Mouse (Mus musculus) olfactory bulb, adult 2 months (tissue): ENCODE data around the gene Polr1d. TPM values are rescaled to one million over a fixed set of nuclear protein-coding genes. Genes with fewer than 3 reads are reported as not detected.

Experiments
- H3K27ac ChIP-seq: fragments of 200-500 bp; 2 replicates; pipeline ENCODE4 v1.5.1; 2012; ENCODE audit warnings: low read depth, low read length; ENCODE audit not compliant: insufficient read depth
- H3K4me1 ChIP-seq: fragments of 200-500 bp; 2 replicates; pipeline ENCODE4 v1.6.1; 2012; ENCODE audit warnings: low read length; ENCODE audit not compliant: control insufficient read depth, insufficient read depth
- H3K4me3 ChIP-seq: fragments of 200-500 bp; 2 replicates; pipeline ENCODE4 v1.5.1; 2012; ENCODE audit warnings: mild to moderate bottlenecking, low read depth, low read length, moderate library complexity; ENCODE audit not compliant: insufficient read depth
- CTCF ChIP-seq: fragments of 200-500 bp; IDR thresholded peaks from 2 replicates; pipeline ENCODE4 v1.5.1; 2012; ENCODE audit warnings: low read depth, mild to moderate bottlenecking, low read length, moderate library complexity; ENCODE audit not compliant: insufficient read depth
- POLR2A ChIP-seq: fragments of 200-500 bp; IDR thresholded peaks from 2 replicates; pipeline ENCODE4 v1.6.1; 2012; ENCODE audit warnings: mild to moderate bottlenecking, low read depth, low read length, moderate library complexity; ENCODE audit not compliant: insufficient read depth
- WGBS: fragments of 180-500 bp; shearing (Covaris S2); methylation state at CpG from one replicate; pipeline ENCODE4 v1.1.7; 2018; 5-methylcytosine and 5-hydroxymethylcytosine counted together
- polyA plus RNA-seq: library from polyadenylated mRNA; stranded (reverse); fragments of >200 nt; gene quantifications from 2 replicates; pipeline ENCODE4 v1.2.4, GENCODE M21; 2012; ENCODE audit warnings: low replicate concordance; ENCODE audit not compliant: missing spikeins, insufficient read depth, insufficient read length

Polr1d gene
- polyA plus RNA-seq, 1 experiment = not detected

GRCm38 (mm10) chr5:147090256-147090963 is 13.6 kb downstream of the Polr1d start:
- WGBS = 88% methylated on average over 11 of the region's 11 CpGs
- H3K4me1 ChIP-seq = peaks cover 1% of the 10 kb centered on the region; the same call in 1 of the 2 replicates
- no peak overlapping the region for H3K4me3 ChIP-seq
- no peak overlapping the region for H3K27ac ChIP-seq
- TF ChIP-seq POLR2A (no peak), CTCF (no peak)

DNA sequence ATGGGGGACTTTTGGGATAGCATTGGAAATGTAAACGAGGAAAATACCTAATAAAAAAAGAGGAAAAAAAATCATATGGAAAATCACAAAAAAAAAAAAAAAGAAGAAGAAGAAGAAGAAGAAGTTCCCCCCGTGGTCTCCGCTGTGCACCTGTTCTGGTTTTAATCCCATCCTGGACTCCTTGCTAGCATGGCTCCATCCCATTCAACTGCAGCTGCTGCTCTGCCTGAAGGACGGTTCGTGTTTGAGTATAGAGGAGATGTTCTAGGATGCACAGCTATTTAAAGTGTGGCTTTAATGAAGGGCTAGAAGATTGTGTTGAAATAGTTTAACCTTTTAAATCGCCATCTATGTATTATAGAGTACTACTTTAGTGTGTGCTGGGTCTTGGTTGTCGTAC is 15.6 kb downstream of the Polr1d start:
- Histone ChIP-seq H3K27ac (no peak overlapping the region), H3K4me3 (no peak overlapping the region), H3K4me1 (no peaks in the 10 kb centered on the region)
- 71% methylated on average over 7 of the region's 7 CpGs for WGBS
- TF ChIP-seq POLR2A (no peak), CTCF (no peak)

- Histone ChIP-seq H3K4me3 (no peak overlapping the region), H3K4me1 (no peaks in the 10 kb centered on the region), H3K27ac (no peak overlapping the region)
- WGBS = 85% methylated on average over 6 of the region's 6 CpGs
- TF ChIP-seq CTCF = no peak
Observed at GRCm38 (mm10) chr5:147094296-147094695, 17.4 kb downstream of the Polr1d start.

- TF ChIP-seq CTCF (no peak), POLR2A (no peak)
- Histone ChIP-seq H3K27ac (no peak overlapping the region), H3K4me1 (no peaks in the 10 kb centered on the region), H3K4me3 (no peak overlapping the region)
- WGBS = 98% methylated on average over 4 of the region's 4 CpGs
Observed at GRCm38 (mm10) chr5:147096586-147096985, 19.7 kb downstream of the Polr1d start.

- H3K4me3 ChIP-seq = no peak overlapping the region
- no peak for TF ChIP-seq POLR2A
- no peak for TF ChIP-seq CTCF
- no peaks in the 10 kb centered on the region for H3K4me1 ChIP-seq
- H3K27ac ChIP-seq = no peak overlapping the region
- whole genome bisulfite sequencing = 93% methylated on average over 7 of the region's 7 CpGs
Observed at GRCm38 (mm10) chr5:147098667-147099066, 21.8 kb downstream of the Polr1d start.

DNA sequence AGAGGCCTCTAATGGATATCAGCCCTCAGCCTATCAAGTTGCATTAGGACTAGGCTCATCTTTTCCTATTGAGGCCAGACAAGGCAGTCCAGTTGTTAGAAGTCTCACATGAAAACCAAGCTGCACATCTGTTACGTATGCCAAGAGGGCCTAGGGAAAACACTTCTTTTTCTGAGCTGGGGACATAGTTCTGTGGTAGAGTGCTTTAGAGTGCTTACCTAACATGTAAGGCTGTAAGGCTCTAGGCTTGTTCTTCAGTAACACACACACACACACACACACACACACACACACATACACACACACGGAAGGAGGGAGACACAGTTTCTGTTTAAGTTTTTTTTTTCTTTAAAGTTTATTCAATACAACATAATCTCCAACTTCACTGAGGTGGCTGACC is 23.3 kb downstream of the Polr1d start:
- no peaks in the 10 kb centered on the region for H3K4me1 ChIP-seq
- TF ChIP-seq CTCF = no peak
- TF ChIP-seq POLR2A = no peak
- H3K4me3 ChIP-seq = no peak overlapping the region
- no peak overlapping the region for H3K27ac ChIP-seq
- 87% methylated on average over 2 of the region's 2 CpGs for WGBS

- no peaks in the 10 kb centered on the region for H3K4me1 ChIP-seq
- no peak overlapping the region for H3K27ac ChIP-seq
- WGBS = 95% methylated on average over 6 of the region's 6 CpGs
- TF ChIP-seq CTCF = no peak
- TF ChIP-seq POLR2A = no peak
- H3K4me3 ChIP-seq = no peak overlapping the region
Observed at GRCm38 (mm10) chr5:147102295-147102694, 25.4 kb downstream of the Polr1d start.

- Histone ChIP-seq H3K27ac (no peak overlapping the region), H3K4me1 (no peaks in the 10 kb centered on the region), H3K4me3 (no peak overlapping the region)
- WGBS = 89% methylated on average over 3 of the region's 3 CpGs
- TF ChIP-seq POLR2A = no peak
- no peak for TF ChIP-seq CTCF
Observed at GRCm38 (mm10) chr5:147107276-147107675, 30.4 kb downstream of the Polr1d start.

DNA sequence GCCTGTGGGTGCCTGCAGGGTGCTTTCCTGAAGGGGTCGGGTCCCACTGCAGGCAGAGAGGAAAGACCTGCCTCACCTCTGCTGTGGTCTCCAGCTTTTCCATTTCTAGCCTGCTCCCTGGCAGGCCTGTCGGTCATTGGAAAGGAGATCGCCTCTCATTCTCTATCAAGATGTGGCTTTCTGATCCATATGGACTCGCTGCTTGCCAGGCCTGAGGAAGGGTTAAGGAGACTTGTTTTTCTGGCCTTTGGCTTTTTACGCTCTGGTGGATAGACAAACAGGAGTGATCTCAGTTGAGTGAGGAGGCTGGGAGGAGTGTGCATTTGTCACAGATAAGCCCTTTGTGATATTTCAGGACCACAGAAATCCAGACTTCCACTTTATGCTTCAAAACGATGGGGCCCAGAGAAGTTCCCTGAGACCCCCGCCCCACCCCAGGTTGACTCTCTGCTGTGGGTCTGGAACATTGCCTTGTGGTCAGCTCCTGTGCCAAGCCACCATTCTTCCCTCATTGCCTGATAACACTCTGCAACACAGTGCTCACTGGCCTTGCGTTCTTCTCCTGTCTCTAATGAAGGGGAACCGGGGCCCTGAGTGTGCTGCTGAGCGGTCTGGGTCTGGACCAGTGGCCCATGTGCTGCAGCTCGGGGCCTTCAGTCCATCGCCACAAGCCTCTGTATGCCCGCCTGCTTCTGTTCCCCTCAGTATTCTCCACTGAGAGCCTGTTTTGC is 32.2 kb downstream of the Polr1d start:
- TF ChIP-seq CTCF (no peak), POLR2A (no peak)
- 92% methylated on average over 13 of the region's 13 CpGs for WGBS
- H3K4me3 ChIP-seq = no peak overlapping the region
- H3K4me1 ChIP-seq = no peaks in the 10 kb centered on the region
- no peak overlapping the region for H3K27ac ChIP-seq
